Mouse (Mus musculus) cerebellum, adult 2 months (tissue): Measurements from ENCODE around the gene Pmm2. TPM values are rescaled to one million over a fixed set of nuclear protein-coding genes. Genes with fewer than 3 reads are reported as not detected.
A peak's percentile ranks its signal among the peaks of the same experiment; 100 is the strongest.

Experiments
- DNase-seq, 2 experiments: peaks; one replicate each; pipeline ENCODE4 v3.0.0; 2021
- H3K27ac ChIP-seq: fragments of 200-500 bp; 2 replicates; pipeline ENCODE4 v1.5.1; 2012; ENCODE audit warnings: low read length, control low read depth, inconsistent platforms; ENCODE audit not compliant: insufficient read depth
- H3K27me3 ChIP-seq: fragments of 200-500 bp; 2 replicates; pipeline ENCODE4 v1.6.1; 2012; ENCODE audit warnings: inconsistent platforms, mild to moderate bottlenecking, low read length, moderate library complexity; ENCODE audit not compliant: control insufficient read depth, insufficient read depth
- H3K4me1 ChIP-seq: fragments of 200-500 bp; 2 replicates; pipeline ENCODE4 v1.6.1; 2011; ENCODE audit warnings: low read length; ENCODE audit not compliant: control insufficient read depth, insufficient read depth
- H3K4me3 ChIP-seq: fragments of 200-500 bp; replicated peaks from 2 replicates; pipeline ENCODE3; 2011; ENCODE audit warnings: mild to moderate bottlenecking, low read depth, low read length, control low read depth; ENCODE audit not compliant: insufficient read depth
- CTCF ChIP-seq: fragments of 200-500 bp; IDR thresholded peaks from 2 replicates; pipeline ENCODE4 v1.5.1; 2011; ENCODE audit warnings: low read depth, mild to moderate bottlenecking, control low read depth, low read length, moderate library complexity, borderline replicate concordance; ENCODE audit not compliant: insufficient read depth
- POLR2A ChIP-seq: fragments of 200-500 bp; IDR thresholded peaks from 2 replicates; pipeline ENCODE4 v1.6.1; 2011; ENCODE audit warnings: low read length, control low read depth, borderline replicate concordance; ENCODE audit not compliant: insufficient read depth
- WGBS: fragments of 180-500 bp; shearing (Covaris S2); methylation state at CpG from one replicate; pipeline ENCODE4 v1.1.7; 2018; 5-methylcytosine and 5-hydroxymethylcytosine counted together
- polyA plus RNA-seq: library from polyadenylated mRNA; depleted of rRNA; stranded (reverse); fragments of >200 nt; gene quantifications from 2 replicates; pipeline ENCODE4 v1.2.3, GENCODE M21; 2012; rRNA removed

Gene Pmm2
- polyA plus RNA-seq, 1 experiment: 39.2 TPM

DNA sequence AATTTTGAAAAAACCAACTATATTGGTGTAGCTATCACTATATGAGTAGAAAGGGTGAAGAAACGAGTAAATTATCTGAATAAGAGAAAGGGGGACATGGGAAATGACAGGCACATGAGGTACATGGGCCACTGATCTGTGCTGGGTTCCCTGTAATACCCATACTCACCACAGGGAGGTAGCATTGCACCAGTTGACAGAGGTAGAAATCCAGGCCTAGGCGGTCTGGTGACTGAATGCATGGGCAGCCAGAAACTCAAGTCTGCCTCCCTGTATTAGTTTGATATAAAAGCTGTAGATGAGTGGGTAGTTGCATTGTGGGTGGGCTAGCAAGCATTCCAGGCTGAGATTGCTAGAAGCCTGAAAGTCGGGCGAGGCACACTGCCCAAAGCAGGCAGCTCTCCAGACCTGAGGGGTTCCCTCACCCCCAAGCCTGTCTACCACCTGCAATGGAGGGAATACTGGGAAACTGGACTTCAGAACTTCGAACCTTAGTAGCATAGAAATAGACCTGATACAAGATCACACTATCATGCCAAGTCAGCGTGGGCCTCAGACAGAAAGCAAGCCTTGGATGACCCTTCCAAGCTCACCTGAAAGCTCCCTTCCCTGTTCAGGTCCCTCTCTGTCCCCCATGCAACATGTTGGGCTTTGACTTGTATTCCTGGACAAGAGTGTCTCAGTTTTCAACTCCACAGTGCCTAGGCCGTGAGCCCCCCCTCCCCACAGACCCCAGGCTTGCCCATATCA, 48.8 kb downstream of the Pmm2 start:
- peak; percentile 74 to 76 for DNase-seq
- TF ChIP-seq POLR2A (no peak), CTCF (peak; percentile 91)
- Histone ChIP-seq H3K27ac (no peak overlapping the region), H3K27me3 (no peaks in the 10 kb centered on the region), H3K4me1 (peaks cover 46% of the 10 kb centered on the region), H3K4me3 (no peak overlapping the region)
- 48% methylated on average over 7 of the region's 7 CpGs for WGBS

DNA sequence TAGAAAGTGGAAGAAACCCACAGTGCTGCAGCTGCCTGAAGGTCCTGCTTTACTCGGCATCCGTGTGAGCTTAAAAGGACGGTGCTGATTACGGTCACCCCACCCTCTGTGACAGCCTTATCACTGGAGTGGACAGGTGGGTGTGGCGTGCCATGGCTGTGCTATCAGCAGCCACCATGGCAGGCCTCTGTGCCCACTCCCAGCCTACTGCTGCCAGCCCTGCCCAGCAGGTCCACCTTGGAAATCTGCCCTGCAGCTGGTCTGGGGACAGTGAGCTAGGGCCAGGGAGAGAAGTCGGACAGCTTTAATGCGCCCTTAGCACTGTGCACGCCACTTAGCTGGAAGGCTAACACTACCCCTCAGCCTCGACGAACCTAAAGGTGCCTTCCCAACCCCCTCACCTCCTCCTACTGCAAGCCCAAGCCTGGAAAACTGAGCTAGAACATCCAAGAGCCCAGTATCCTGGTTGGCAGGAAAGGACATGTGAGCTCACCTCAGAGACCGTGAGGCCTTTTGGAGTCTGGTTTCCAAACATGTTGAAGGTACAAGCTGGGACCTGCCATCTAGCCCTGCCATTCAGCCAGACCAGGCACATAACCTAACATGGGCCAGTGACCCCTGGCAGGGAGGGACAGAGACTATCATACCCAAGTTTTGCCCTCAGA, 49.5 kb downstream of the Pmm2 start:
- H3K27ac ChIP-seq: no peak overlapping the region
- H3K4me1 ChIP-seq: peaks cover 53% of the 10 kb centered on the region
- no peak overlapping the region for H3K4me3 ChIP-seq
- peak in 1 of 2 experiments; percentile 29 for DNase-seq
- WGBS: 46% methylated on average over 11 of the region's 11 CpGs
- TF ChIP-seq CTCF (no peak), POLR2A (no peak)
- no peaks in the 10 kb centered on the region for H3K27me3 ChIP-seq

DNA sequence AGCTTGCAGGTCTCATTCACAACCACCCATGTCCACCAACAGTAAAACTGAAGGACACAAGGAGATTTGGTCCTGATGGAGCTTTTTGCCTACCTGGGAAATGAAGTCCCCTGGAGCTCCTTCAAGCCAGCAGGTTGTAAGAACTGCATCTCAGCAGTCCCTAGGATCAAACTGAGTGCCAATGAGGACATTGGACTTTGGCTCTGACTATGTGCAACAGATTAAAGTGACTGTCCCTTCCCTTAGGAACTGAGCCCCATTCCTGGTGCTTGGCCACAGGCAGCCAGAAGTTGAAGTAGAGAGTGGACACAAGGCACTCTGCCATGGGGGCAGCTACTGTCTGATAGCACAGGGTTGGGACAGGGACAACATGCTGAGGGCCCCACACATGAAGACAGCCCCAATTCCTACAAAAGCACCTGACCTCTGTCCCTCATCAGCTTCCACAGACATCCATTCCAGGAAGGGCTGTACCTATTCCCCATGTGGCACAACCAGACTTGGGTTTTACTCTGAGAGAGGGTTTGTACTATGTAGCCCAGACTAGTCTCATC, 50.2 kb downstream of the Pmm2 start:
- H3K4me3 ChIP-seq: no peak overlapping the region
- DNase-seq: no peak
- H3K4me1 ChIP-seq: peaks cover 58% of the 10 kb centered on the region
- H3K27ac ChIP-seq: no peak overlapping the region
- TF ChIP-seq CTCF (no peak), POLR2A (no peak)
- H3K27me3 ChIP-seq: no peaks in the 10 kb centered on the region

- H3K4me3 ChIP-seq: no peak overlapping the region
- no peaks in the 10 kb centered on the region for H3K27me3 ChIP-seq
- DNase-seq: peak; percentile 93 to 94
- H3K27ac ChIP-seq: no peak overlapping the region
- 47% methylated on average over 11 of the region's 11 CpGs for WGBS
- H3K4me1 ChIP-seq: peaks cover 41% of the 10 kb centered on the region
- TF ChIP-seq POLR2A (no peak), CTCF (no peak)
Observed at GRCm38 (mm10) chr16:8689979-8690656, 52.6 kb downstream of the Pmm2 start.

GRCm38 (mm10) chr16:8691206-8691605, 53.7 kb downstream of the Pmm2 start:
- Histone ChIP-seq H3K4me1 (peaks cover 41% of the 10 kb centered on the region), H3K27me3 (no peaks in the 10 kb centered on the region), H3K27ac (no peak overlapping the region; the same call in 1 of the 2 replicates), H3K4me3 (no peak overlapping the region)
- peak; percentile 55 to 78 for DNase-seq
- TF ChIP-seq CTCF: no peak
- no peak for TF ChIP-seq POLR2A
- WGBS: 35% methylated on average over 7 of the region's 7 CpGs

GRCm38 (mm10) chr16:8699556-8699955, 62.1 kb downstream of the Pmm2 start:
- TF ChIP-seq CTCF (no peak), POLR2A (no peak)
- no peak overlapping the region for H3K27ac ChIP-seq
- DNase-seq: no peak
- no peaks in the 10 kb centered on the region for H3K4me1 ChIP-seq
- H3K4me3 ChIP-seq: no peak overlapping the region
- 70% methylated on average over 8 of the region's 8 CpGs for WGBS
- H3K27me3 ChIP-seq: no peaks in the 10 kb centered on the region

GRCm38 (mm10) chr16:8700586-8700985, 63.1 kb downstream of the Pmm2 start:
- 42% methylated on average over 3 of the region's 3 CpGs for WGBS
- DNase-seq: peak; percentile 29 to 33
- no peak overlapping the region for H3K4me3 ChIP-seq
- H3K27me3 ChIP-seq: no peaks in the 10 kb centered on the region
- H3K27ac ChIP-seq: no peak overlapping the region
- TF ChIP-seq CTCF: no peak
- no peak for TF ChIP-seq POLR2A
- H3K4me1 ChIP-seq: no peaks in the 10 kb centered on the region

- WGBS: 42% methylated on average over 9 of the region's 9 CpGs
- no peaks in the 10 kb centered on the region for H3K27me3 ChIP-seq
- peak; percentile 41 to 42 for DNase-seq
- TF ChIP-seq POLR2A (no peak), CTCF (peak; percentile 19; the same call in 1 of the 2 replicates)
- peaks cover 3% of the 10 kb centered on the region for H3K4me1 ChIP-seq
- H3K4me3 ChIP-seq: no peak overlapping the region
- no peak overlapping the region for H3K27ac ChIP-seq
Observed at GRCm38 (mm10) chr16:8711998-8712397, 74.5 kb downstream of the Pmm2 start.

Other genes starting within 250 kb of the Pmm2 start
- gene Tmem114, start 212.5 kb upstream of the Pmm2 start, polyA plus RNA-seq: 1.5 and 1.8 TPM in 2 replicates
- 73.8 and 76.6 TPM in 2 replicates for gene Mettl22, start 166.9 kb upstream of the Pmm2 start, polyA plus RNA-seq
- 248 and 252 TPM in 2 replicates for gene Abat, start 124.2 kb upstream of the Pmm2 start, polyA plus RNA-seq
- 19.0 and 19.4 TPM in 2 replicates for gene Tmem186, start within 50 bp of the Pmm2 start, polyA plus RNA-seq
- gene Carhsp1, start 34.5 kb downstream of the Pmm2 start, polyA plus RNA-seq: 42.6 and 50.0 TPM in 2 replicates
- not detected in 2 replicates for gene Gm5767, start 43.1 kb downstream of the Pmm2 start, polyA plus RNA-seq
- 116 and 119 TPM in 2 replicates for gene Usp7, start 154.6 kb downstream of the Pmm2 start, polyA plus RNA-seq
- 51.2 and 52.6 TPM in 2 replicates for gene 1810013L24Rik, start 192.4 kb downstream of the Pmm2 start, polyA plus RNA-seq